Mouse (Mus musculus): ENCODE data around the gene Zfp777.

DNA sequence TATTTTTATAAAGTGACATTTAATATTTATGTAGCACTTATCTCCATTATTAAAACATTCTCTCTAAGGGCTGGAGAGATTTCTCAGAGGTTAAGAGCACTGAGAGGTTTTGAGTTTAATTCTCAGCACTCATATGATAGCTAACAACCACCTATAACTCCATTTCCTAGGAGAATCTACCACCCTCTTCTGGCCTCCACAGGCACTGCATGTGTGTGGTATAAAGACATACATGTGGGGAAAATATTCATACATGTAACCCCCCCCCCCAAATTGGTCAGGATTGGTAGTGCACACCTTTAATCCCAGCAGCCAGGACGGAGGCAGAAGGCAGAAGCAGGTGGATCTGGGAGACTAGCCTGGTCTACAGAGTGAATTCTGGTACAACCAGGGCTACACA, 74.1 kb downstream of the Zfp777 start:
- TF ChIP-seq CTCF (conservative IDR thresholded peaks at IDR 0.05; ENCODE audit: low read length) (peak; percentile 48), POU5F1 (IDR thresholded peaks at IDR 0.05; ENCODE audit: borderline replicate concordance, low read length) (no peak), NANOG (IDR thresholded peaks at IDR 0.05; ENCODE audit: borderline replicate concordance, low read length) (no peak)

Measured in E14TG2a.4 (cell line).